8 mouse cellular contexts compared by ENCODE assay signal in the genomic region with DNA sequence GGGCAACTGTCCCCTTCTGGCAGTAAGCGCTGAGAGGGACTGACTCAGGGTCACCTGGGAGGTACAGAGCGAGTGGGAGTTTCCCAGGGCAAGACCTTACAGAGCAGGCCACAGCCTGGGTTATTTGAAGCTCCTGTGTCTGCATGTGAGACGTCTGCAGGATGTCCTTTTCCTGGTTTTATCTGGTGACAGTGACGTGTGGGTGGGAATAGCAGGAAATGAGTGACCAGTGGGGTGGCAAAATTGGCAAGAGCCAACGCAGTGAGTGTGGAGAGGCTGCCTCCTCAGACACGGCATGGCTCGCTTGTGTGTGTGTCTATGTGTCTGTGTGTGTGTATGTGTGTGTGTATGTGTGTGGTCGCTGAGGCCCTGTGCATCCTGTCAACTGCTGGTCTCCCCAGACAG.
A peak's percentile ranks its signal among the peaks of the same experiment; 100 is the strongest.
DNase-seq lines count a peak whose midpoint lies in the region; TF ChIP-seq lines count a peak whose summit lies in the region.

No protein-coding gene starts in this region.

- intact Hi-C loops in heart, adult 2 months (cut with DNase I): no loop called here
- intact Hi-C loops in heart, postnatal 25 days (cut with DNase I): loop anchor here (5.0 kb wide), 1 partner anchor 97 kb away; no protein-coding TSS in a partner anchor

- no peak overlapping the region for H3K9ac ChIP-seq in heart, adult 2 months (ENCODE audit: low read depth, low read length)
- H3K9ac ChIP-seq in CH12.LX (ENCODE audit: insufficient read depth, low read depth): no peak overlapping the region

- peak overlapping the region; percentile 74 for H3K27ac ChIP-seq in heart, adult 2 months
- H3K27ac ChIP-seq in heart, embryonic 10.5 days: no peak overlapping the region; the same call in 1 of the 2 replicates
- H3K27ac ChIP-seq in CH12.LX (ENCODE audit: insufficient read depth, low read depth): peak overlapping the region; percentile 27; the same call in 1 of the 2 replicates
- H3K27ac ChIP-seq in thymus, adult 2 months (ENCODE audit: control insufficient read depth, insufficient read depth, low read length): no peak overlapping the region

- in situ Hi-C loops in CH12.LX (cut with MboI; ENCODE audit: low pct_ligation_motif_present, low pct_unique_long_range_greater_than_20kb, low sequenced_read_pairs): no loop called here

- TF ChIP-seq EP300 in heart, adult 2 months (IDR thresholded peaks at IDR 0.05; ENCODE audit: insufficient read depth, low read depth, low read length): peak; percentile 72; the same call in 1 of the 2 replicates
- TF ChIP-seq EP300 in CH12.LX (IDR thresholded peaks at IDR 0.05; ENCODE audit: low read length): no peak

- peaks cover 11% of the 10 kb centered on the region for H3K4me1 ChIP-seq in heart, adult 2 months (ENCODE audit: control insufficient read depth, insufficient read depth, low read length)
- peaks cover 33% of the 10 kb centered on the region for H3K4me1 ChIP-seq in heart, embryonic 10.5 days
- peaks cover 15 to 33% of the 10 kb centered on the region in 2 experiments for H3K4me1 ChIP-seq in CH12.LX (ENCODE audit: control insufficient read depth in 1 of 2, insufficient read depth in 2 of 2)
- no peaks in the 10 kb centered on the region for H3K4me1 ChIP-seq in thymus, adult 2 months (replicated peaks; ENCODE audit: control insufficient read depth, insufficient read depth, low read length)

- TF ChIP-seq CTCF in heart, adult 2 months (IDR thresholded peaks at IDR 0.05): no peak
- no peak for TF ChIP-seq CTCF in CH12.LX (conservative IDR thresholded peaks at IDR 0.05 in 1 of 2, IDR thresholded peaks at IDR 0.05 in 1 of 2; ENCODE audit: low read depth in 2 of 2, low read length in 2 of 2)
- no peak for TF ChIP-seq CTCF in thymus, adult 2 months (IDR thresholded peaks at IDR 0.05; ENCODE audit: borderline replicate concordance, control insufficient read depth, extremely low read depth, insufficient read depth, low read length, poor library complexity)

- whole genome bisulfite sequencing in heart, adult 2 months: 24% methylated on average over 8 of the region's 8 CpGs
- WGBS in heart, embryonic 10.5 days: 54% methylated on average over 8 of the region's 8 CpGs
- 85% methylated on average over 8 of the region's 8 CpGs for WGBS in thymus, adult 2 months

- no peak overlapping the region for H3K4me2 ChIP-seq in CH12.LX (ENCODE audit: insufficient read depth, low read depth, poor library complexity, severe bottlenecking)

- H3K4me3 ChIP-seq in heart, adult 2 months: no peak overlapping the region
- H3K4me3 ChIP-seq in heart, embryonic 10.5 days: no peak overlapping the region
- H3K4me3 ChIP-seq in CH12.LX (replicated peaks in 1 of 3; ENCODE audit: low read depth in 2 of 3, low read length in 2 of 3, poor library complexity in 1 of 3): peak overlapping the region in 1 of 3 experiments; percentile 4
- no peak overlapping the region for H3K4me3 ChIP-seq in thymus, adult 2 months (ENCODE audit: control insufficient read depth, insufficient read depth, low read length)

- DNase-seq in heart, adult 2 months: no peak
- no peak for DNase-seq in heart, embryonic 10.5 days (ENCODE audit: low spot score)
- no peak for DNase-seq in CH12.LX (ENCODE audit: extremely low read depth)
- peak; percentile 29 for DNase-seq in heart, postnatal 25 days (ENCODE audit: low spot score)
- DNase-seq in kidney, postnatal 10 days: peak; percentile 68
- no peak for DNase-seq in thymus, adult 2 months
- DNase-seq in yolk sac, embryonic 10.5 days (ENCODE audit: low spot score): no peak
- no peak for DNase-seq in spleen, postnatal 14 days (ENCODE audit: low spot score in 2 of 2)

- H3K9me3 ChIP-seq in heart, embryonic 10.5 days: no peaks in the 10 kb centered on the region
- peaks cover 5% of the 10 kb centered on the region for H3K9me3 ChIP-seq in CH12.LX (replicated peaks; ENCODE audit: low read length)

- no peaks in the 10 kb centered on the region for H3K36me3 ChIP-seq in heart, adult 2 months (ENCODE audit: control insufficient read depth, insufficient read depth, low read length)
- peaks cover 11% of the 10 kb centered on the region; the same call in 1 of the 2 replicates for H3K36me3 ChIP-seq in heart, embryonic 10.5 days
- H3K36me3 ChIP-seq in CH12.LX (replicated peaks in 1 of 2; ENCODE audit: control insufficient read depth in 1 of 2, insufficient read depth in 1 of 2, low read length in 1 of 2): peaks cover 0 to 16% of the 10 kb centered on the region in 2 experiments
- H3K36me3 ChIP-seq in thymus, adult 2 months (ENCODE audit: control insufficient read depth, insufficient read depth, low read length): no peaks in the 10 kb centered on the region

- no peak for TF ChIP-seq RAD21 in CH12.LX (IDR thresholded peaks at IDR 0.05; ENCODE audit: low read depth, low read length)

- dilution Hi-C loops in CH12.LX (cut with MboI; ENCODE audit: extremely low pct_ligation_motif_present, extremely low pct_unique_long_range_greater_than_20kb, low sequenced_read_pairs): no loop called here

- no peaks in the 10 kb centered on the region for H3K27me3 ChIP-seq in heart, adult 2 months (ENCODE audit: control insufficient read depth, insufficient read depth, low read length)
- H3K27me3 ChIP-seq in heart, embryonic 10.5 days (ENCODE audit: insufficient read depth, poor library complexity, severe bottlenecking): no peaks in the 10 kb centered on the region
- H3K27me3 ChIP-seq in CH12.LX (replicated peaks): no peaks in the 10 kb centered on the region
- no peaks in the 10 kb centered on the region for H3K27me3 ChIP-seq in thymus, adult 2 months (ENCODE audit: control insufficient read depth, insufficient read depth, low read length)

- no peaks in the 10 kb centered on the region for H3K79me2 ChIP-seq in heart, adult 2 months (replicated peaks; ENCODE audit: control insufficient read depth, insufficient read depth, low read length)
- H3K79me2 ChIP-seq in CH12.LX (replicated peaks; ENCODE audit: control insufficient read depth, extremely low read depth, insufficient read depth, poor library complexity, severe bottlenecking): no peaks in the 10 kb centered on the region

- no peak for TF ChIP-seq POLR2A in heart, adult 2 months (IDR thresholded peaks at IDR 0.05; ENCODE audit: insufficient read depth, low read depth, low read length)
- TF ChIP-seq POLR2A in CH12.LX (IDR thresholded peaks at IDR 0.05; ENCODE audit: low read depth, low read length): no peak
- no peak for TF ChIP-seq POLR2A in thymus, adult 2 months (IDR thresholded peaks at IDR 0.05; ENCODE audit: control insufficient read depth, extremely low read depth, insufficient read depth, low read length, poor library complexity)

TF ChIP-seq in CH12.LX, 34 proteins besides CTCF, POLR2A, EP300 and RAD21:
- TF ChIP-seq ZKSCAN1 (IDR thresholded peaks at IDR 0.05; ENCODE audit: borderline replicate concordance, low read depth, low read length) (no peak), UBTF (IDR thresholded peaks at IDR 0.05; ENCODE audit: low read depth, low read length) (no peak), USF2 (conservative IDR thresholded peaks at IDR 0.05; ENCODE audit: low read depth, low read length) (no peak), GABPA (IDR thresholded peaks at IDR 0.05; ENCODE audit: insufficient replicate concordance, low read depth, low read length) (no peak), MXI1 (IDR thresholded peaks at IDR 0.05; ENCODE audit: low read depth, low read length) (no peak), E2F4 (IDR thresholded peaks at IDR 0.05; ENCODE audit: insufficient replicate concordance, low read depth, low read length) (no peak), PAX5 (IDR thresholded peaks at IDR 0.05; ENCODE audit: low read length) (no peak), ELF1 (IDR thresholded peaks at IDR 0.05; ENCODE audit: low read depth, low read length) (peak; percentile 46; the same call in 1 of the 2 replicates), KAT2A (IDR thresholded peaks at IDR 0.05; ENCODE audit: insufficient replicate concordance, low read length) (no peak), ZC3H11A (IDR thresholded peaks at IDR 0.05; ENCODE audit: low read depth, low read length) (no peak), MAX (IDR thresholded peaks at IDR 0.05; ENCODE audit: low read length) (no peak), RCOR1 (conservative IDR thresholded peaks at IDR 0.05; ENCODE audit: low read depth, low read length) (no peak), BHLHE40 (IDR thresholded peaks at IDR 0.05; ENCODE audit: low read depth, low read length) (peak; percentile 51), USF1 (IDR thresholded peaks at IDR 0.05; ENCODE audit: low read depth, low read length) (no peak), JUN (IDR thresholded peaks at IDR 0.05; ENCODE audit: insufficient read depth, low read depth, low read length) (no peak), MAFK (IDR thresholded peaks at IDR 0.05; ENCODE audit: insufficient replicate concordance, low read length) (no peak), ETS1 (conservative IDR thresholded peaks at IDR 0.05; ENCODE audit: low read depth, low read length) (no peak), ZMIZ1 (IDR thresholded peaks at IDR 0.05; ENCODE audit: low read depth, low read length) (no peak), TCF12 (IDR thresholded peaks at IDR 0.05; ENCODE audit: low read depth, low read length) (no peak), IRF4 (IDR thresholded peaks at IDR 0.05; ENCODE audit: low read depth, low read length) (peak; percentile 66; the same call in 1 of the 2 replicates), POLR2AphosphoS2 (IDR thresholded peaks at IDR 0.05; ENCODE audit: low read depth, low read length) (no peak), MYC (IDR thresholded peaks at IDR 0.05; ENCODE audit: low read depth, low read length) (no peak)

Comparison
In these comparisons a context has a peak if more than half of its experiments do, and no peak if none do; other contexts are left out.
1. DNase-seq: peak in heart, postnatal 25 days (single experiment) and kidney, postnatal 10 days (single experiment); none in heart, adult 2 months (0 of 2), heart, embryonic 10.5 days (single experiment), CH12.LX (single experiment), thymus, adult 2 months (single experiment), yolk sac, embryonic 10.5 days (single experiment) and spleen, postnatal 14 days (0 of 2).
2. H3K27ac ChIP-seq: peak in heart, adult 2 months (single experiment) and CH12.LX (single experiment); none in heart, embryonic 10.5 days (single experiment) and thymus, adult 2 months (single experiment).